Mouse (Mus musculus): ENCODE results near the gene Sgk1.

Gene Sgk1

GRCm38 (mm10) chr10:21998503-21999180, 116.7 kb downstream of the Sgk1 start:
- DNase-seq (ENCODE audit: low spot score in 2 of 2): peak in 1 of 2 experiments; percentile 43

DNA sequence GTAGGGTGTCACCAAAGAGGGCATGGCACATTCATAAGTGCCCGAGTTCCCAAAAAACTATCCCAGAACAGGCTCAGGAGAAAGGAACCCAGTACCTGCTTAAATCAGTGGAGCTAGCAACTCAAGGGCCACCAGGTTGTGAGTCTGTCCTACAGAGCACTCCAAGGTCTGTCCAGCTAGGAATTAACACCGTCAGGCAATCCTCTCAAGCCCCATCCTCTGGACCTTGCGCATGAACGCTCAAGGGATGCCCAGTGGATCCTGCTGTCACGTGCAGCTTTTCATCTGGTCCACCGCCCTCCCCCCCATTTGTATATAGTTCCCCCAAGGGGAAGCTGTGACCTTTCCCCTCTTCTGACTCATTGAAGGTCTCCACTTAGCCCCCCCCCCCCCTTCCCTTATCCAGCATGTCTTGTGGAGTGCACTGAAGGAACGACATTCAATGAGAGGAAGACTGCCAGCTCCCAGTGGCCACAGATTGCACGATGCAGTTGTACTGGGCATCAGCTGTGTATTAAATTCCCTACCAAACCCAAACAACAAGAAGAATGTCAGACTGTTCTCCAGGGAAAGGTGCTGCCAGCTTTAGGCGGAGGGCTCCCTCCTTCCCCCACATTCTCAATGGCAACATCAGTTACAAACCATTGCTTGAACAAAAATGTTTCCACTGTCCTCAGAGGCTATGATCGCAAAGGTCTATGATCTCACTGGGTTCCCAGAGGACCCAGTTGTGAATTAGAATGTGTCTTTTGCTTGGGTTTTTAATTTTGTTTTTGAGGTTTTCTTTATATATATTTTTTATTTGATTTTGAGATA, 118.7 kb downstream of the Sgk1 start:
- DNase-seq (ENCODE audit: low spot score in 2 of 2): peak in 1 of 2 experiments; percentile 13

DNA sequence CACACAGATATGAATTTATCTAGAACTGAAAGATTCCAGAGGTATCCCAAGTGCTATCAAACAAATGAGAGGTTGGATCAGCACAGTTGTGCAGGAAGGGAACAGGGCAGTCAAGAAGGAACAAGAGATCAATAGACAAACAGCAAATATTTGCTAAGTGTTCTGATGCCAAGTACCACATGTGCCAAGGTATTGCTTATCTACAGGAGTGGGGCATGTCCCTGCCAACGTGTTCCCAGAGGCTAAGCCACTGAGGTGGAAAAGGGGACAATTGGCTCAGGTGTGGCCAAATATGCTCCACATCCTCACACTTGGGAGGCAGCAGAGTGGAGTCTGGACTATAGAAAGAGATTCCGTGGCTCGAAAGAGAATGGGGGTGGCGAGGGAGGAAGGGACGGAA, 119.6 kb downstream of the Sgk1 start:
- no peak for DNase-seq (ENCODE audit: low spot score in 2 of 2)

GRCm38 (mm10) chr10:22004763-22005162, 122.8 kb downstream of the Sgk1 start:
- no peak for DNase-seq (ENCODE audit: low spot score in 2 of 2)

DNA sequence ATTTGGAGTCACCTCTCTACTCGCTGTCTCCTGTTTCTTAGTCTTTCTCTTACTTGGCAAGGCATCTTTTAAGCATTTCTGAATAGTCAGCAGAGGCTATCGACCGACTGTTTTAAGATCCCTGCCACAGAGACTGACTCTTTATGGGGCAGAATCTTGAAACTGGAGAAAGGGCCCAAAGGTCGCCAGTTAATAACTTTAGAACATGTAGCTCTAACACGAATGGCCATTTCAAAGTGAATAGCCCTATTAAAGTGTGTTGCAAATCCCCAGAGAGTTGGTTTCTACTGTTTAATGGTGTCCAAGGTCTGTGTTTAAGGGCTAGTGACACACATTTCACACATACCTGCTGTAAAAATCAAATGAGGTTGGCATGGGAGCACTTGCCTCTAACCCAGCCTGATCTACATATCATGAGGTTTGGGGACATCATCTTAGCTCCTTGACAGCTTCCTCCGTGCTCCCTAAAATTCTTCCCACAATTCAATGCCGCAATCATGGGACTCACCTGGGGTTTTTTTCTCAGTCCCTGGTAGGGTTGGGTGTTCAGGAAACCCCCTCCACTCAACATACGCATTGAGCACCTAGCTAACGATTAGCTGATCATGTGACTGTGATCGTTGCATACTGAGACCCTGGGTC, 125.3 kb downstream of the Sgk1 start:
- no peak for DNase-seq (ENCODE audit: low spot score in 2 of 2)

- DNase-seq (ENCODE audit: low spot score in 2 of 2): peak; percentile 36 to 79
Measured at GRCm38 (mm10) chr10:22007802-22008172, 125.8 kb downstream of the Sgk1 start.

GRCm38 (mm10) chr10:22010088-22010818, 128.3 kb downstream of the Sgk1 start:
- peak; percentile 82 to 92 for DNase-seq (ENCODE audit: low spot score in 2 of 2)

GRCm38 (mm10) chr10:22017469-22018159, 135.6 kb downstream of the Sgk1 start:
- no peak for DNase-seq (ENCODE audit: low spot score in 2 of 2)

DNA sequence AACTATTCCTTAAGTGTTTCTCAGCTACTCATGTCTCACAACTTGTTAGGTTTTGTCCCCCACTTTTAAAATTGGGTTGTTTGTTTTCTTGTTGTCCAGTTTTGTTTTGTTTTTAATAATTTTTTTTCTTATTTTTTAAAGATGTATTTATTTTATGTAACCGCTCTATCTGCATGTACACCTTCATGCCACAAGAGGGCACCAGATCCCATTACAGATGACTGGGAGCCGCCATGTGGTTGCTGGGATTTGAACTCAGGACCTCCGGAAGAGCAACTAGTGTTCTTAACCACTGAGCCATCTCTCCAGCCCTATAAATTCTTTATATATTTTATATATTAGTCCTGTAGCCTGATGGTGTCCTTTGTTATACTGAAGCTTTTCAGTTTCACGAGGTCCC, 136.6 kb downstream of the Sgk1 start:
- no peak for DNase-seq (ENCODE audit: low spot score in 2 of 2)

DNA sequence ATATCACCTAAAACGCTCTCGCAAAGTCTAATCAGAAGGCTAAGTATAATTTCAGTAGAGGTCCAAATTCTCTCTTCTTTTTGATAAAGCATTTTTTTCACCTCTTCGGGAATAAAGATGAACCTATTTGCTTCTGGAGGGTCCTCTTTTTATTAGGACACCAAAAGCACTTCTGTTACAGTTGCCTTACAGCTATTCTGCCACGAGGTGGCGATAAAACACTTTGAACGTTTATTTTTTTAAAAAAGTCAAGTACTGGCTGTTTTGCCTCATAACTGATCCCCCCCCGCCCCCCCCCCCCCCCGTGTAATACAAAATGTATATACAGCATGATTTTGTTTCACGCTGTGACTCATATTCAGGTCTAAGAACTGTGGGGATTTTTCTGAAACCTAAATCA, 152.3 kb downstream of the Sgk1 start:
- DNase-seq (ENCODE audit: low spot score in 2 of 2): peak in 1 of 2 experiments; percentile 50

- peak; percentile 40 to 59 for DNase-seq (ENCODE audit: low spot score in 2 of 2)
Measured at GRCm38 (mm10) chr10:22036256-22036655, 154.3 kb downstream of the Sgk1 start.

Measured in frontal cortex, postnatal 36 days (tissue).